Mouse (Mus musculus) inflammation-experienced regulatory T-cells, adult 6 months (primary cell): Measurements from ENCODE around the gene Ttbk1. TPM values are rescaled to one million over a fixed set of nuclear protein-coding genes. Genes with fewer than 3 reads are reported as not detected.

Experiments
- ATAC-seq: one replicate; pipeline ENCODE4 v1.8.0; 2017
- polyA plus RNA-seq, 3 experiments: library from polyadenylated mRNA; unstranded; fragments of 100-300 nt; shearing (Covaris generic); gene quantifications; one replicate each; pipeline ENCODE4 v1.2.1; 2017

Ttbk1 gene
- polyA plus RNA-seq, 3 experiments from 2014 or later: 0.57 to 1.2 (median 0.58) TPM

- no peak for ATAC-seq
Measured at GRCm38 (mm10) chr17:46476601-46477000, 10.9 kb downstream of the Ttbk1 start.

- ATAC-seq: no peak
Measured at GRCm38 (mm10) chr17:46467830-46468229, 19.6 kb downstream of the Ttbk1 start.

GRCm38 (mm10) chr17:46462226-46462625 lies 25.2 kb downstream of the Ttbk1 start:
- no peak for ATAC-seq

GRCm38 (mm10) chr17:46461347-46461746 lies 26.1 kb downstream of the Ttbk1 start:
- ATAC-seq: no peak

- no peak for ATAC-seq
Measured at GRCm38 (mm10) chr17:46460673-46461072, 26.8 kb downstream of the Ttbk1 start.

GRCm38 (mm10) chr17:46458439-46458838 lies 29.0 kb downstream of the Ttbk1 start:
- ATAC-seq: no peak

GRCm38 (mm10) chr17:46457791-46458190 lies 29.7 kb downstream of the Ttbk1 start:
- no peak for ATAC-seq

GRCm38 (mm10) chr17:46455110-46455691 lies 32.3 kb downstream of the Ttbk1 start:
- ATAC-seq: no peak

GRCm38 (mm10) chr17:46454539-46454938 lies 32.9 kb downstream of the Ttbk1 start:
- ATAC-seq: no peak

- no peak for ATAC-seq
Measured at GRCm38 (mm10) chr17:46453970-46454411, 33.5 kb downstream of the Ttbk1 start.

GRCm38 (mm10) chr17:46453302-46453948 lies 34.0 kb downstream of the Ttbk1 start:
- no peak for ATAC-seq

- ATAC-seq: no peak
Measured at GRCm38 (mm10) chr17:46452683-46453082, 34.8 kb downstream of the Ttbk1 start.

GRCm38 (mm10) chr17:46446264-46446663 lies 41.2 kb downstream of the Ttbk1 start:
- ATAC-seq: no peak

GRCm38 (mm10) chr17:46444839-46445579 lies 42.5 kb downstream of the Ttbk1 start:
- no peak for ATAC-seq

GRCm38 (mm10) chr17:46439176-46439575 lies 48.3 kb downstream of the Ttbk1 start:
- no peak for ATAC-seq

- no peak for ATAC-seq
Measured at GRCm38 (mm10) chr17:46438298-46438873, 49.1 kb downstream of the Ttbk1 start, which contains the start of gene Slc22a7. TSS of gene Slc22a7 (minus strand) at chr17:46438457.

- ATAC-seq: no peak
Measured at GRCm38 (mm10) chr17:46436672-46437366, 50.7 kb downstream of the Ttbk1 start.

- ATAC-seq: no peak
Measured at GRCm38 (mm10) chr17:46433627-46434026, 53.8 kb downstream of the Ttbk1 start.

GRCm38 (mm10) chr17:46428761-46429414 lies 58.6 kb downstream of the Ttbk1 start, which contains the start of gene Crip3:
TSS of gene Crip3 (plus strand) at chr17:46428926.
- no peak for ATAC-seq

- no peak for ATAC-seq
Measured at GRCm38 (mm10) chr17:46426496-46426895, 61.0 kb downstream of the Ttbk1 start.

GRCm38 (mm10) chr17:46419717-46420116 lies 67.8 kb downstream of the Ttbk1 start:
- no peak for ATAC-seq

GRCm38 (mm10) chr17:46418628-46419027 lies 68.8 kb downstream of the Ttbk1 start:
- no peak for ATAC-seq
